Mouse (Mus musculus): ENCODE data around the gene Lipa. TPM values are rescaled to one million over a fixed set of nuclear protein-coding genes. Genes with fewer than 3 reads are reported as not detected.

Lipa gene
- total RNA-seq (2023) = 60.3 TPM

GRCm38 (mm10) chr19:34526941-34527682, at the start of gene Lipa:
Lipa (minus strand) TSS chr19:34527474.

DNA sequence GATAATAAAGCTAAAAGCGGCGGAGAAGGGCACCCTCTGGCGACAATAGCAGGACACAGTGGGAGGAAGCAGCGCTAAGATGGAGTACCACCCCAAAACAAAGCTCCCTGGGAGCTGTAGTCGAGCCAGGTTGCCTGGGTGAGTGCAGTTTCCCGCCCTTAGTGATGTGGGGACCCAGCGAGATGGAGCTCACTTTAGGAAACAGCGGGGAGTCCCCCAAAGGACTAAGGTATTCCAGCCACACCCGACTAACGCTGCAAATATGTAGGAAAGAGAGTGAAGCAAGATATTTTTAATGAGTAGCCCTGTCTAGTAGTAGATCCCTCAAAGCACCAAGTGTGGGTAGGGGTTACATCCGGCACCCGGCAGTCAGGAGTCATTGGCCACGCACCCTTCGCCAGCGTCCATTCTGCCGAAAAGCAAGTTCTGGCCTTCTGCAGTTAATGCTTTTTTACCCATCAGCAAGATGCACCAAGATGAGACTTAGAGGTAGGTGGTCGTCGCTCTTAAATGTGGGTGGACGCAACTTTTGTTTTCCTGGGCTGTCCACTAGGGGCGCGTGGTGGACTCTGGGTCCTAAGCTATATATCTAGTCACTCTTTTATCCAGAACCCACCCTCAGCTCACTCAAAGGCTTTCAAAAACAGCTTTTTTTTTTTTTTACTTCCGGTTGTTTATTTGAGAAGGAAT, 23.4 kb upstream of the Lipa start, which contains the start of gene Ifit2:
Gene Ifit2 (plus strand): TSS at position 161 of the 690 bp plus-strand sequence.

GRCm38 (mm10) chr19:34474991-34475971, 52.0 kb downstream of the Lipa start, which contains the start of gene Ch25h:
Ch25h (minus strand) TSS chr19:34475164.

Other genes with a start within 250 kb of the Lipa start
- 26.9 TPM for gene Fas, start 236.8 kb downstream of the Lipa start, total RNA-seq (2023)
- gene Ch25h, start 52.3 kb downstream of the Lipa start, total RNA-seq (2023) = not detected
- gene Ifit2, start 23.2 kb upstream of the Lipa start, total RNA-seq (2023) = 12.0 TPM
- 13.0 TPM for gene Ifit3, start 56.1 kb upstream of the Lipa start, total RNA-seq (2023)
- 13.1 TPM for gene Ifit1bl1, start 74.5 kb upstream of the Lipa start, total RNA-seq (2023)
- gene Ifit3b, start 80.5 kb upstream of the Lipa start, total RNA-seq (2023) = 5.5 TPM
- gene Ifit1bl2, start 113.3 kb upstream of the Lipa start, total RNA-seq (2023) = 0.40 TPM
- 13.0 TPM for gene Ifit1, start 113.4 kb upstream of the Lipa start, total RNA-seq (2023)
- not detected for gene Slc16a12, start 219.8 kb upstream of the Lipa start, total RNA-seq (2023)

Measured in CD8-positive naive resting alpha-beta T cell, adult 57 days (primary cell).